Mouse (Mus musculus) heart, embryonic 14.5 days (tissue): Measurements from ENCODE around the gene Sars. TPM values are rescaled to one million over a fixed set of nuclear protein-coding genes. Genes with fewer than 3 reads are reported as not detected.

ENCODE experiments used
- ATAC-seq: fragments of 200-750 bp; cut with Nextera tagmentation; 2 replicates; pipeline ENCODE4 v1.8.0; 2017; ENCODE audit warnings: low read depth, moderate TSS enrichment; ENCODE audit not compliant: insufficient number of reproducible peaks, insufficient read depth, low FRiP score
- H3K27ac ChIP-seq, 2 experiments: fragments of 200-500 bp in 1 of 2; fragments of 300-500 bp in 1 of 2; sonication (generic) in 1 of 2; replicated peaks in 1 of 2; 2 replicates each; pipeline ENCODE4 v1.5.1; 2012 to 2014; ENCODE audit warnings: low read depth in 2 of 2, low read length in 2 of 2, control low read depth in 1 of 2, mild to moderate bottlenecking in 1 of 2, mixed read lengths in 1 of 2; ENCODE audit not compliant: control insufficient read depth in 1 of 2, insufficient read depth in 1 of 2
- H3K27me3 ChIP-seq: fragments of 300-500 bp; sonication (generic); 2 replicates; pipeline ENCODE4 v1.6.1; 2014; ENCODE audit warnings: mild to moderate bottlenecking, low read length, control low read depth; ENCODE audit not compliant: control insufficient read depth, insufficient read depth
- H3K36me3 ChIP-seq: fragments of 300-500 bp; sonication (generic); 2 replicates; pipeline ENCODE4 v1.6.1; 2014; ENCODE audit warnings: mild to moderate bottlenecking, control low read depth, low read length, mixed read lengths; ENCODE audit not compliant: control insufficient read depth, insufficient read depth
- H3K4me1 ChIP-seq, 2 experiments: fragments of 200-500 bp in 1 of 2; fragments of 300-500 bp in 1 of 2; sonication (generic) in 1 of 2; 2 replicates each; pipeline ENCODE4 v1.6.1; 2012 to 2014; ENCODE audit warnings: low read length in 2 of 2, control low read depth in 1 of 2, mixed read lengths in 1 of 2; ENCODE audit not compliant: control insufficient read depth in 2 of 2, insufficient read depth in 2 of 2
- H3K4me2 ChIP-seq: fragments of 300-500 bp; sonication (generic); 2 replicates; pipeline ENCODE4 v1.6.1; 2014; ENCODE audit warnings: mild to moderate bottlenecking, low read length
- H3K4me3 ChIP-seq, 2 experiments: fragments of 200-500 bp in 1 of 2; fragments of 300-500 bp in 1 of 2; sonication (generic) in 1 of 2; 2 replicates each; pipeline ENCODE4 v1.5.1; 2012 to 2014; ENCODE audit warnings: low read length in 2 of 2, mild to moderate bottlenecking in 2 of 2, control low read depth in 1 of 2, low read depth in 1 of 2, moderate library complexity in 1 of 2; ENCODE audit not compliant: control insufficient read depth in 1 of 2, insufficient read depth in 1 of 2
- H3K9ac ChIP-seq: fragments of 300-500 bp; sonication (generic); 2 replicates; pipeline ENCODE4 v1.6.1; 2014; ENCODE audit warnings: mild to moderate bottlenecking, low read length
- H3K9me3 ChIP-seq: fragments of 300-500 bp; sonication (generic); 2 replicates; pipeline ENCODE4 v1.6.1; 2016; ENCODE audit warnings: low read length, control low read depth; ENCODE audit not compliant: control insufficient read depth
- WGBS: fragments of 180-500 bp; shearing (Covaris S2); extraction: QIAGEN DNeasy Blood & Tissue Kit; methylation state at CpG from one replicate; pipeline ENCODE4 v1.1.7; 2014; 5-methylcytosine and 5-hydroxymethylcytosine counted together
- polyA plus RNA-seq: library from polyadenylated mRNA; unstranded; fragments of >200 nt; fragmentation: Nextera tagmentation; extraction: Ambion mirVana; gene quantifications from 2 replicates; pipeline ENCODE4 v1.2.1, GENCODE M21; 2014

The Sars gene
- polyA plus RNA-seq, 1 experiment from 2014 or later: 84.5 TPM

DNA sequence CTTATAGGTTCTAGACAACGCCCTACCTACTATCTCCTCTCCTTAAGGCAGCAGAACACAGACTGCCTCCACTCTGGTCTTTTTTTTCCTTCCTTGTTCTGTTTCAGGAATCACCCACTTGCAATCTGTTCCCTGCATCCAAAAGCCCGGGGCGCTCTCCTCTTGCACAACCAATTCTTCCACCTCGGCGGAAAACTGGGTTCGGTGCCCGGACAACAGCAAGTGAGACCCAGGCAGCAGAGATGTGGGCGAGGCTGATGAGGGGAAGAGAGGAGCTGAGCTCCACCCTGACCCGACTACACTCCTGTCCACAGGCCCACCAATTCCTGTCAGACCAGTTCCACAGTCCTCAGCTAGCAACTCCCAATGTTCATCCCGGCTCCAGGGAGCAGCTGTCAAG, 58.8 kb downstream of the Sars start:
- WGBS: 93% methylated on average over 10 of the region's 10 CpGs
- no peak for ATAC-seq
- Histone ChIP-seq H3K4me2 (no peak overlapping the region), H3K4me1 (peaks cover 16 to 25% of the 10 kb centered on the region in 2 experiments), H3K4me3 (no peak overlapping the region), H3K9me3 (no peaks in the 10 kb centered on the region), H3K36me3 (peaks cover 19% of the 10 kb centered on the region), H3K9ac (no peak overlapping the region), H3K27me3 (no peaks in the 10 kb centered on the region), H3K27ac (no peak overlapping the region)

DNA sequence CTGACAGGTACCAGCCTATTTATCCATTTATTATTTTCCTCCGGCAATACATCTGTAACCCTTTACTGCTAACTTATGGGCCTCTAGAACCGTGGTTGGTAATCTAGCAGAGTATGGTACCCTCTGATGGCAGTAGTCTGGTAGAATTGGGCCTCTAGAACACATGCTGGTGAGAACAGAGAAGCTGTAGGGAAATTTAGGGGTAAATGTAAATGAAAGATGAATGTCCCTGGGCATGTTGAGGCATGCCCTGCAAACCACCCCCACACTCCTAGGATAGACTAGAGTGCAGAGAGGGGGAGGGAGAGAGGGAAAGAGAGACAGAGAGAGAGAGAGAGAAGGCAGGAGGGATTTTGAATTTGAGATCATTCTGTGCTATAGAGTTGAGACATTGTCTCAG, 60.6 kb downstream of the Sars start:
- Histone ChIP-seq H3K4me1 (peaks cover 16 to 28% of the 10 kb centered on the region in 2 experiments), H3K27me3 (no peaks in the 10 kb centered on the region), H3K9ac (peak overlapping the region; percentile 72), H3K9me3 (no peaks in the 10 kb centered on the region), H3K36me3 (peaks cover 19% of the 10 kb centered on the region), H3K4me2 (peak overlapping the region; percentile 70), H3K4me3 (peak overlapping the region; percentile 69 to 74), H3K27ac (no peak overlapping the region)
- no peak for ATAC-seq
- WGBS: 49% methylated on average over 2 of the region's 2 CpGs

DNA sequence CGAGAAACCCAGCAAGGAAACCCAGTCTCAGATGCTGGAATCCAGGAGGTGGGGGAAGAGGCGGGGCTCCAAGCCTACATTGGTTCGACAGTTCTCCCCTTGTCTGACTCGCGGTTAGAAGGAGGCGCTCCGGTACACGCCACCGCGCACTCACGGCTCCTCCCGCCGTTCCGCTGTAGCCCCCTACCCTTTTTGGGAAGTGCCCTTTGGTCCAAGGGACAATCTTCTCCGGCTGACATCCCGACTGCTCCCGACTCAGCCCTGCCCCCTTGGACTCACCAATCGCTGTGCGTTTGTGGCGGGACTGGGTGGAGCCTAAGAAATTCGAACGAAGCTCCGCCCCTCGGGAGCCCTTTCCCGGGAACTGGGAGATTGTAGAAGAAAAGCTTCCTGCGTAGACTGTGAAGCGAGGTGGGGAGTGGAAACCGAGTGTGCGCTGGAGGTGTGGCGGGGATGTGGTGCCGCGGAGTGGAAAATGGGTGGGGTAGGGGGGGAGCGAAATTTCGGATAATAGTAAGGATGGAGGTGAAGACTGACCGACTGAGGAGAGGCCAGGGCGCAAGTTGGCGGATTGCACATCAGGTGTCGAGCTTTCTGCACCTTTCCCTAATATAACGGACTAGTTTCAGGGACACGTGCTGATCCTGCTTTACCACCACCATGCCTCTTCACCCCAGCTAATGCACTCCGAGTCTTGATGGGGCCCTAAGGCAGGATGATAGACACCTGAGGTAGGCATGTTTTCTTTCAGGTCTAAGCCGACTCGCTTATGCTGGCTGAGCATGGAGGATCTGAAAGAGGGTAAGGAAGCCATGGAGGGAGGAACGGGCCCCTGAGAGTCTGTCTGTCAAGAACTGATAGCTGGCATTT, 61.3 kb downstream of the Sars start, which contains the start of gene Psrc1:
Gene Psrc1, plus strand, starts transcription at position 355 of the 870 bp plus-strand sequence.
- no peaks in the 10 kb centered on the region for H3K27me3 ChIP-seq
- no peaks in the 10 kb centered on the region for H3K9me3 ChIP-seq
- H3K4me2 ChIP-seq: peak within 1 kb of the TSS; percentile 70
- ATAC-seq: peak; percentile 68
- H3K36me3 ChIP-seq: peaks cover 19% of the 10 kb centered on the region
- WGBS: 2% methylated on average over 44 of the region's 44 CpGs
- H3K4me1 ChIP-seq: peaks cover 13 to 33% of the 10 kb centered on the region in 2 experiments
- peak within 1 kb of the TSS; percentile 72 for H3K9ac ChIP-seq
- peak within 1 kb of the TSS; percentile 69 to 74 for H3K4me3 ChIP-seq
- H3K27ac ChIP-seq: peak within 1 kb of the TSS in 1 of 2 experiments; percentile 44; a peak in 2 of 4 replicates

DNA sequence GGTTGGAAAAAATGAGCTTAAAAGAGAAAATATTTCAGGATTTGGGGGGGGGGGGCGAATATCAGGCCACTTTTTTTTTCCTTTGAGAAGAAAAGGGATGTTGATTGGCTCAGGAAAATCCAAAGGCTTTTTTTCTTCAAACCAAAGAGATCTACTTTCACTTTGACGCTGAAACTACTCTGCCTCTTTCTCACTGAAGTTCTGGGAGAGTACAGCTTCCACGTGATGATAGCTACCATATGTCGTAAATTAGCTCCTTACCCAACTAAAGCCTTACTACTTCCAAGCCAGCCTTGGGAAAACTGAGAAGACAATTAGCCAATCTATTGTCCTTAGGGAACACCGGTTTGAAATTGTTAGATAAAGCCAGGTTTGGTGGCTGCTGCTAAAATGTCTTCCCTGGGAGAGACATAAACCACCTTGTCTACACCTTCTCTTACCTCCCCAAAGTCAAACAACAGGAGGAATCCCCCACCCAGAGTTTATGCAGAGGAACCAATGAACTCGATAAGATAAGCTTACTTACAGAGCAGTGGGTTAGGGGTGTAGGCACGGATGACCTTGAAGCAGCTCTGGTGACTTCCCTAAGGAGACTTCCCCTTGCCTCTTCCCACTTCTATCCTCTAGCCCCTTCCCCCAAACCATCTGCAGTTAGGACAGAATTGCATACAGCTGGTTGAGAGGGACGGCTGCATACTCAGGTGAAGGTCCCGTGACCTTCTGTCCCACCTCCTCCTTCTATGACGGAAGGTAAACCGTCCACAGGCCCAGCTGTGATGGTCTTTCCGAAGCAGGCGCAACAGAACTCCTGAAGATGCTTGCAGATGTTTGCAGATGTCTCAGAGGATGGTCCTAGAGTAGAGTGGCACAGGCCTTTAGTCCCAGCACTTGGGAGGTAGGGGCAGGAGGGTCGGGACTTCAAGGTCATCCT, 62.8 kb downstream of the Sars start:
- no peak for ATAC-seq
- Histone ChIP-seq H3K4me1 (peaks cover 13 to 33% of the 10 kb centered on the region in 2 experiments), H3K36me3 (peaks cover 13% of the 10 kb centered on the region), H3K4me3 (no peak overlapping the region; a peak in 1 of 4 replicates), H3K9ac (peak overlapping the region; percentile 9), H3K27ac (peak overlapping the region; percentile 29 to 43; a peak in 2 of 4 replicates), H3K4me2 (peak overlapping the region; percentile 70), H3K9me3 (no peaks in the 10 kb centered on the region), H3K27me3 (no peaks in the 10 kb centered on the region)
- 47% methylated on average over 14 of the region's 14 CpGs for WGBS

DNA sequence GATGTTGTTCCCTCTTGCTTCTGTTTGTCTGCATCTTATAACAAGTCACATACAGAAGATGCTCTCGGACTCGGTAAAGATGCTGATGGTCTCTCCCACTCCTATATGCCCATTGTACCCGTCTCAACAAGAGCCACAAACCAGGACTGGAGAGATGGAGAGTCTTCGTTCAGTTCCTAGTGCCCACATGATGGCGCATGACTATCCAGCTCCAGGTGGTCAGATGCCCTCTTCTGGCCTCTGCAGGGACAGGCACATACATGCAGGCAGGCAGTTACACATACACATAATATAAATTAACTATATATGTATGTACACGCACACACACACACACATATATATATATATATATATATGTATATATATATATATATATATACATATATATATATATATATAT, 64.3 kb downstream of the Sars start:
- no peak overlapping the region for H3K27ac ChIP-seq
- no peaks in the 10 kb centered on the region for H3K9me3 ChIP-seq
- H3K27me3 ChIP-seq: no peaks in the 10 kb centered on the region
- no peaks in the 10 kb centered on the region for H3K36me3 ChIP-seq
- H3K4me2 ChIP-seq: no peak overlapping the region
- no peak for ATAC-seq
- peaks cover 13 to 33% of the 10 kb centered on the region in 2 experiments for H3K4me1 ChIP-seq
- WGBS: 82% methylated on average over 6 of the region's 6 CpGs
- no peak overlapping the region for H3K9ac ChIP-seq
- H3K4me3 ChIP-seq: no peak overlapping the region

DNA sequence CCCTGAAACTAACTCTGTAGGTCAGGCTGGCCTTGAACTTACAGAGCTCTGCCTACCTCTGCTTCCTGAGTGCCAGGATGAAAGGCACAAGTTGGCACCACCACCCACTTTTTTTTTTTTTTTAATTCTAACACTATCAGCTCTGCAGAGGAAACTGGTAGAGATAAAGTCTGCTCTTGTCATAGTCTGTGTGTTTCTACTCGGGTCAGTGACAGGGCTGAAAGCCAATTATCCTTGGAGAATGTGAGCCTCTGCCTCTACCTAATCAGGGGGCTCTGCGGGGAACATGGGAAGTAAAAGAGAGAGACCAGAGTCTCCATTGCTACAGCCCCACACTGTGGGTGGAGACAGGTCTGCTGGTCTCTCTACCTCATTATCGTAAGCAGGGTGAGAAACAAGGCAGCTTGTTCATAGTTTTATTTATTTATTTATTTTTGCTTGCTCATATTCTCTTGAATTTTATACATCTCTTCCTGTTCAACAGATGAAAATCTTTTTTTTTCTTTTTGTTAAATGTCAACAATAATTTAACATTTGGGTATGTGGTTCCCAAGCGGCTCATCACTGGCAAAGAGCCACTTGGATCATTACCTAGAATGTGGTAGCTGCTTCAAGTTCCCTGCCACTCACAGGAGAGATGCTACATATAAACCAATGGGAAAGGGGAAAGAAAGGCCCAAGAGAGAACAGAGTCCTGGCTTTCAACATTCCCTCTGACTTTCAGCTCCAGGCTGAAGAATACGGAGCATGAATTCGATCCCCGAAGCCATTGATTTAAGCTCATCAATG, 65.9 kb downstream of the Sars start:
- 58% methylated on average over 7 of the region's 7 CpGs for WGBS
- 0 out of 4 replicates have a peak overlapping the region, but pooled peaks of 1 of the 2 experiments have one; percentile 26 for H3K27ac ChIP-seq
- peaks cover 8 to 27% of the 10 kb centered on the region in 2 experiments for H3K4me1 ChIP-seq
- H3K4me3 ChIP-seq: no peak overlapping the region
- H3K4me2 ChIP-seq: no peak overlapping the region
- ATAC-seq: 0 out of 2 replicates have a peak, but pooled peaks have one; percentile 17
- H3K36me3 ChIP-seq: no peaks in the 10 kb centered on the region
- H3K9me3 ChIP-seq: no peaks in the 10 kb centered on the region
- no peaks in the 10 kb centered on the region for H3K27me3 ChIP-seq
- no peak overlapping the region for H3K9ac ChIP-seq
